Mouse (Mus musculus) heart, embryonic 10.5 days (tissue): ENCODE data around the gene Ric8a. TPM values are rescaled to one million over a fixed set of nuclear protein-coding genes. Genes with fewer than 3 reads are reported as not detected.

ENCODE experiments used
- DNase-seq: peaks from one replicate; pipeline ENCODE4 v3.0.0-alpha.2; 2017; ENCODE audit warnings: low spot score
- H3K27ac ChIP-seq: fragments of 300-500 bp; sonication (generic); 2 replicates; pipeline ENCODE4 v1.5.1; 2016; ENCODE audit warnings: mild to moderate bottlenecking
- H3K27me3 ChIP-seq: fragments of 300-500 bp; sonication (generic); 2 replicates; pipeline ENCODE4 v1.6.1; 2016; ENCODE audit warnings: mild to moderate bottlenecking; ENCODE audit not compliant: poor library complexity, insufficient read depth, severe bottlenecking
- H3K36me3 ChIP-seq: fragments of 300-500 bp; sonication (generic); 2 replicates; pipeline ENCODE4 v1.6.1; 2016; ENCODE audit warnings: mild to moderate bottlenecking, moderate library complexity
- H3K4me1 ChIP-seq: fragments of 300-500 bp; sonication (generic); 2 replicates; pipeline ENCODE4 v1.6.1; 2016; ENCODE audit warnings: mild to moderate bottlenecking
- H3K4me3 ChIP-seq: fragments of 300-500 bp; sonication (generic); 2 replicates; pipeline ENCODE4 v1.5.1; 2016; ENCODE audit warnings: mild to moderate bottlenecking, moderate library complexity
- H3K9me3 ChIP-seq: fragments of 300-500 bp; sonication (generic); 2 replicates; pipeline ENCODE4 v1.6.1; 2016; ENCODE audit warnings: mild to moderate bottlenecking, moderate library complexity
- WGBS: fragments of 180-500 bp; shearing (Covaris S2); methylation state at CpG from one replicate; pipeline ENCODE4 v1.1.7; 2016; 5-methylcytosine and 5-hydroxymethylcytosine counted together
- polyA plus RNA-seq: library from polyadenylated mRNA; unstranded; fragments of >200 nt; fragmentation: Nextera tagmentation; extraction: Ambion mirVana; gene quantifications from 2 replicates; pipeline ENCODE4 v1.2.1, GENCODE M21; 2016

Gene Ric8a
- polyA plus RNA-seq, 1 experiment from 2014 or later, result 47.3 TPM

- H3K9me3 ChIP-seq, result no peaks in the 10 kb centered on the region
- no peaks in the 10 kb centered on the region for H3K36me3 ChIP-seq
- WGBS, result 76% methylated on average over 13 of the region's 13 CpGs
- peaks cover 15% of the 10 kb centered on the region; the same call in 1 of the 2 replicates for H3K4me1 ChIP-seq
- H3K27me3 ChIP-seq, result peaks cover 13% of the 10 kb centered on the region; the same call in 1 of the 2 replicates
- no peak overlapping the region for H3K4me3 ChIP-seq
- no peak for DNase-seq
- no peak overlapping the region for H3K27ac ChIP-seq
Observed at GRCm38 (mm10) chr7:140907131-140907530, 50.4 kb downstream of the Ric8a start.

- WGBS, result 81% methylated on average over 7 of the region's 7 CpGs
- no peak for DNase-seq
- no peaks in the 10 kb centered on the region for H3K9me3 ChIP-seq
- H3K27ac ChIP-seq, result no peak overlapping the region
- peaks cover 13% of the 10 kb centered on the region; the same call in 1 of the 2 replicates for H3K27me3 ChIP-seq
- H3K4me3 ChIP-seq, result no peak overlapping the region
- H3K36me3 ChIP-seq, result no peaks in the 10 kb centered on the region
- peaks cover 15% of the 10 kb centered on the region; the same call in 1 of the 2 replicates for H3K4me1 ChIP-seq
Observed at GRCm38 (mm10) chr7:140907697-140908096, 50.9 kb downstream of the Ric8a start.

- Histone ChIP-seq H3K4me3 (no peak overlapping the region), H3K9me3 (no peaks in the 10 kb centered on the region), H3K27ac (no peak overlapping the region), H3K36me3 (no peaks in the 10 kb centered on the region), H3K27me3 (peaks cover 13% of the 10 kb centered on the region; the same call in 1 of the 2 replicates), H3K4me1 (peaks cover 10% of the 10 kb centered on the region; the same call in 1 of the 2 replicates)
- 44% methylated on average over 7 of the region's 7 CpGs for WGBS
- no peak for DNase-seq
Observed at GRCm38 (mm10) chr7:140908181-140908580, 51.4 kb downstream of the Ric8a start.

GRCm38 (mm10) chr7:140908634-140909107, 51.9 kb downstream of the Ric8a start:
- Histone ChIP-seq H3K27me3 (peaks cover 15% of the 10 kb centered on the region; the same call in 1 of the 2 replicates), H3K4me3 (peak overlapping the region; percentile 57), H3K9me3 (no peaks in the 10 kb centered on the region), H3K36me3 (no peaks in the 10 kb centered on the region), H3K4me1 (peaks cover 6% of the 10 kb centered on the region; the same call in 1 of the 2 replicates), H3K27ac (peak overlapping the region; percentile 63; the same call in 1 of the 2 replicates)
- 3% methylated on average over 19 of the region's 19 CpGs for WGBS
- DNase-seq, result peak; percentile 91

- WGBS, result 55% methylated on average over 3 of the region's 3 CpGs
- no peak for DNase-seq
- Histone ChIP-seq H3K9me3 (no peaks in the 10 kb centered on the region), H3K36me3 (no peaks in the 10 kb centered on the region), H3K4me3 (no peak overlapping the region), H3K4me1 (peaks cover 6% of the 10 kb centered on the region; the same call in 1 of the 2 replicates), H3K27ac (no peak overlapping the region), H3K27me3 (peaks cover 10% of the 10 kb centered on the region; the same call in 1 of the 2 replicates)
Observed at GRCm38 (mm10) chr7:140912293-140912692, 55.5 kb downstream of the Ric8a start.

- peaks cover 6% of the 10 kb centered on the region; the same call in 1 of the 2 replicates for H3K4me1 ChIP-seq
- 70% methylated on average over 5 of the region's 5 CpGs for WGBS
Observed at GRCm38 (mm10) chr7:140912846-140913482, 56.2 kb downstream of the Ric8a start.

More at GRCm38 (mm10) chr7:140912846-140913482, 56.2 kb downstream of the Ric8a start:
- DNase-seq, result no peak
- H3K27me3 ChIP-seq, result peaks cover 17% of the 10 kb centered on the region
- H3K9me3 ChIP-seq, result no peaks in the 10 kb centered on the region
- H3K27ac ChIP-seq, result no peak overlapping the region
- no peaks in the 10 kb centered on the region for H3K36me3 ChIP-seq
- no peak overlapping the region for H3K4me3 ChIP-seq

Other genes starting within 250 kb of the Ric8a start
- not detected in 2 replicates for gene Olfr61, start 228.0 kb upstream of the Ric8a start, polyA plus RNA-seq
- not detected in 2 replicates for gene Olfr53, start 210.5 kb upstream of the Ric8a start, polyA plus RNA-seq
- not detected in 2 replicates for gene Olfr539, start 197.0 kb upstream of the Ric8a start, polyA plus RNA-seq
- gene Olfr45, start 175.0 kb upstream of the Ric8a start, polyA plus RNA-seq, result not detected in 2 replicates
- gene Olfr541, start 159.7 kb upstream of the Ric8a start, polyA plus RNA-seq, result not detected in 2 replicates
- not detected in 2 replicates for gene Cyp2e1, start 93.2 kb upstream of the Ric8a start, polyA plus RNA-seq
- gene Syce1, start 69.1 kb upstream of the Ric8a start, polyA plus RNA-seq, result 0.16 and 0.49 TPM in 2 replicates
- gene Zfp941, start 34.8 kb upstream of the Ric8a start, polyA plus RNA-seq, result 1.0 and 1.1 TPM in 2 replicates
- gene Urah, start 21.9 kb upstream of the Ric8a start, polyA plus RNA-seq, result 0.85 TPM in 1 of 2 replicates, not detected in the other
- not detected in 2 replicates for gene Scgb1c1, start 11.4 kb upstream of the Ric8a start, polyA plus RNA-seq
- gene Odf3, start 9.2 kb upstream of the Ric8a start, polyA plus RNA-seq, result not detected in 2 replicates
- gene Gm45785, start 626 bp upstream of the Ric8a start, polyA plus RNA-seq, result not detected in 2 replicates
- gene Bet1l, start 620 bp downstream of the Ric8a start, polyA plus RNA-seq, result 28.1 and 31.4 TPM in 2 replicates
- 249 and 270 TPM in 2 replicates for gene Psmd13, start 25.0 kb downstream of the Ric8a start, polyA plus RNA-seq
- 31.5 and 40.1 TPM in 2 replicates for gene Sirt3, start 25.4 kb downstream of the Ric8a start, polyA plus RNA-seq
- 13.6 and 46.8 TPM in 2 replicates for gene Cox8b, start 43.5 kb downstream of the Ric8a start, polyA plus RNA-seq
- gene Nlrp6, start 63.9 kb downstream of the Ric8a start, polyA plus RNA-seq, result 0.14 TPM in 1 of 2 replicates, not detected in the other
- 13.7 and 16.1 TPM in 2 replicates for gene Pgghg, start 84.4 kb downstream of the Ric8a start, polyA plus RNA-seq
- 1.8 and 2.3 TPM in 2 replicates for gene Ifitm5, start 93.3 kb downstream of the Ric8a start, polyA plus RNA-seq
- gene Gm45717, start 99.0 kb downstream of the Ric8a start, polyA plus RNA-seq, result not detected in 2 replicates
- 402 and 508 TPM in 2 replicates for gene Ifitm2, start 99.0 kb downstream of the Ric8a start, polyA plus RNA-seq
- 3.6 and 12.5 TPM in 2 replicates for gene Ifitm1, start 110.3 kb downstream of the Ric8a start, polyA plus RNA-seq
- gene Ifitm3, start 153.8 kb downstream of the Ric8a start, polyA plus RNA-seq, result 24.5 and 32.7 TPM in 2 replicates
- gene Ifitm6, start 161.0 kb downstream of the Ric8a start, polyA plus RNA-seq, result not detected in 2 replicates
- not detected in 2 replicates for gene Gm17387, start 172.2 kb downstream of the Ric8a start, polyA plus RNA-seq
- 2.6 and 12.7 TPM in 2 replicates for gene B4galnt4, start 204.1 kb downstream of the Ric8a start, polyA plus RNA-seq
- gene Pkp3, start 221.3 kb downstream of the Ric8a start, polyA plus RNA-seq, result 0.94 and 3.4 TPM in 2 replicates
- gene Sigirr, start 243.6 kb downstream of the Ric8a start, polyA plus RNA-seq, result 3.0 and 5.7 TPM in 2 replicates